Mouse (Mus musculus): ENCODE data around the gene Man1a. TPM values are rescaled to one million over a fixed set of nuclear protein-coding genes. Genes with fewer than 3 reads are reported as not detected.
A peak's percentile ranks its signal among the peaks of the same experiment; 100 is the strongest.

Man1a gene
- polyA plus RNA-seq, 1 experiment from 2014 or later: 9.9 TPM

DNA sequence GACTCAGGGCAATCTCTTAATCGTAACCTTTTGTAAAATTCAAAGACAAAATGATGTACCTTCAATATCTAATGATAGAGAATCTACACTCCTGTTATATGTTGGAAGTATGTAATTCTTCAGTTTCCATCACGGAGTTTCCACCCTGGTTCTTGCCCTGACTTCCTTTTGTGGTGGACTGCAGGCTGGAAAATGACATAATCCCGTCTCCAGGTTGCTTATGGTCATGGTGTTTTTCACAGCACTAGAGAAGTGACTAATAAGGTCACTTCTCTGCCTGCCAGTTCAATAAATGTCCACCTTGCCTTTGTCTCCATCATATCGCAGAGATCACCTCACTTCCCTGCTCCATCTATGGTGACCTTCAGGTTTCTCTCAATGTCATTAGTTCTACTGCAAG is 22.2 kb downstream of the Man1a start:
- no peak overlapping the region for H3K27ac ChIP-seq (ENCODE audit: low read length)
- H3K36me3 ChIP-seq (ENCODE audit: control insufficient read depth, insufficient read depth, low read length): no peaks in the 10 kb centered on the region
- no peaks in the 10 kb centered on the region for H3K27me3 ChIP-seq (ENCODE audit: control insufficient read depth, insufficient read depth, low read length)
- no peaks in the 10 kb centered on the region for H3K9me3 ChIP-seq (replicated peaks; ENCODE audit: control insufficient read depth, low read length)
- no peak overlapping the region for H3K4me3 ChIP-seq (replicated peaks; ENCODE audit: low read length)
- no peaks in the 10 kb centered on the region for H3K4me1 ChIP-seq (ENCODE audit: control insufficient read depth, insufficient read depth, low read length)
- 85% methylated on average over 4 of the region's 4 CpGs for WGBS
- no peak overlapping the region for H3K4me2 ChIP-seq (ENCODE audit: low read depth, low read length)
- ATAC-seq (ENCODE audit: insufficient read depth, low FRiP score): no peak
- no peak overlapping the region for H3K9ac ChIP-seq (ENCODE audit: low read length)

DNA sequence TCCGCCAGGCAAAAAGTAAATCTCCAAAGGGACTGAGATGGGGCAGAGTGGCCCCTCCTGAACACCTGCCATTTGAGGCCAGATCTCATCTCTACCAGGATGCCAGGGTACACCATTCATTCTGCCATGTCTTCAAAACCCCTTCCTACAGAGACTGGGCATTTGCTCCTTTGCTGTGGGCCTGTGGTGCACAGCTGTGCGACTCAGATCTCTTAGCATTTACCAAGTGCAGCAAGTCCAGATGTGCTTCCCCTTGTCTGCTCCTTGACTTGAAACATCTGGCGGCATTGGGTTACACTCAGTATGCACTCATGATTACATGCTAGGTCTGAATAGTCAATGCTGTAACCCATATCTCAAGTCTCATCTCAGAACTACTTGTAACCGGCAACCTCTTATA is 28.5 kb downstream of the Man1a start:
- no peaks in the 10 kb centered on the region for H3K36me3 ChIP-seq (ENCODE audit: control insufficient read depth, insufficient read depth, low read length)
- H3K4me1 ChIP-seq (ENCODE audit: control insufficient read depth, insufficient read depth, low read length): peaks cover 9% of the 10 kb centered on the region
- no peak overlapping the region for H3K4me3 ChIP-seq (replicated peaks; ENCODE audit: low read length)
- no peak overlapping the region for H3K4me2 ChIP-seq (ENCODE audit: low read depth, low read length)
- no peak for ATAC-seq (ENCODE audit: insufficient read depth, low FRiP score)
- 59% methylated on average over 4 of the region's 4 CpGs for WGBS
- H3K9me3 ChIP-seq (replicated peaks; ENCODE audit: control insufficient read depth, low read length): no peaks in the 10 kb centered on the region
- no peak overlapping the region for H3K9ac ChIP-seq (ENCODE audit: low read length)
- H3K27me3 ChIP-seq (ENCODE audit: control insufficient read depth, insufficient read depth, low read length): no peaks in the 10 kb centered on the region
- no peak overlapping the region for H3K27ac ChIP-seq (ENCODE audit: low read length)

GRCm38 (mm10) chr10:54043358-54043757 is 33.1 kb downstream of the Man1a start:
- 82% methylated on average over 3 of the region's 3 CpGs for whole genome bisulfite sequencing
- no peak for ATAC-seq (ENCODE audit: insufficient read depth, low FRiP score)

DNA sequence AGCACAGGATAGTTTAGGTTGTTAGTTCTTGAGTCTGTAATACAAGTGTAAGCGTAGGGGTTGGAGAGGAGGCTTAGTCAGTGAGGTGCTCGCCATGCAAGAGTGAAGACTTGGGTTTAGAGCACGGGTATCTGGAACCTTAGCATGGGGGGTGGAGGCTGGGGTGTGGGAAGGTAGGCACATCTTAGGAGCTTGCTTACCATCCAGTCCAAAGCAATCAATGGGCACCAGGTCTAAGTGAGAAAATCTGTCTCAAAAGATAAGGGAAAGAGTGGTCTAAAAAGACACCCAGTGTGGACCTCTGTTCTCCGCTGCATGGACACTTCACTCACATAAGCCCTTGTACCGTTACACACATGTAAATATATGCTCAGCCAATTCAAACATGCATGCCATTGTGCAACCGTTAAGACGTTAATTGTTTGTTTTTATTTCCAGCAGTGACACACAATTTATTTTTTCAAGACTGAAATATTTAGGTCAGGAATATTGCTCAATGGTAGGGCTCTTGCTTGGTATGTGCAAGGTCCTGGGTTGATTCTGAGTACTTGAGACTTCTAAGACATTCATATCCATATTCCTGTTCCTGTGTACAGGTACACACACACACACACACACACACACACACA is 34.1 kb downstream of the Man1a start:
- no peaks in the 10 kb centered on the region for H3K4me1 ChIP-seq (ENCODE audit: control insufficient read depth, insufficient read depth, low read length)
- ATAC-seq (ENCODE audit: insufficient read depth, low FRiP score): no peak

More at GRCm38 (mm10) chr10:54043358-54043757, 33.1 kb downstream of the Man1a start:
- Histone ChIP-seq H3K36me3 (ENCODE audit: control insufficient read depth, insufficient read depth, low read length) (no peaks in the 10 kb centered on the region), H3K4me1 (ENCODE audit: control insufficient read depth, insufficient read depth, low read length) (peaks cover 9% of the 10 kb centered on the region), H3K27ac (ENCODE audit: low read length) (no peak overlapping the region), H3K27me3 (ENCODE audit: control insufficient read depth, insufficient read depth, low read length) (no peaks in the 10 kb centered on the region), H3K4me3 (replicated peaks; ENCODE audit: low read length) (no peak overlapping the region), H3K9ac (ENCODE audit: low read length) (no peak overlapping the region), H3K9me3 (replicated peaks; ENCODE audit: control insufficient read depth, low read length) (no peaks in the 10 kb centered on the region), H3K4me2 (ENCODE audit: low read depth, low read length) (no peak overlapping the region)

DNA sequence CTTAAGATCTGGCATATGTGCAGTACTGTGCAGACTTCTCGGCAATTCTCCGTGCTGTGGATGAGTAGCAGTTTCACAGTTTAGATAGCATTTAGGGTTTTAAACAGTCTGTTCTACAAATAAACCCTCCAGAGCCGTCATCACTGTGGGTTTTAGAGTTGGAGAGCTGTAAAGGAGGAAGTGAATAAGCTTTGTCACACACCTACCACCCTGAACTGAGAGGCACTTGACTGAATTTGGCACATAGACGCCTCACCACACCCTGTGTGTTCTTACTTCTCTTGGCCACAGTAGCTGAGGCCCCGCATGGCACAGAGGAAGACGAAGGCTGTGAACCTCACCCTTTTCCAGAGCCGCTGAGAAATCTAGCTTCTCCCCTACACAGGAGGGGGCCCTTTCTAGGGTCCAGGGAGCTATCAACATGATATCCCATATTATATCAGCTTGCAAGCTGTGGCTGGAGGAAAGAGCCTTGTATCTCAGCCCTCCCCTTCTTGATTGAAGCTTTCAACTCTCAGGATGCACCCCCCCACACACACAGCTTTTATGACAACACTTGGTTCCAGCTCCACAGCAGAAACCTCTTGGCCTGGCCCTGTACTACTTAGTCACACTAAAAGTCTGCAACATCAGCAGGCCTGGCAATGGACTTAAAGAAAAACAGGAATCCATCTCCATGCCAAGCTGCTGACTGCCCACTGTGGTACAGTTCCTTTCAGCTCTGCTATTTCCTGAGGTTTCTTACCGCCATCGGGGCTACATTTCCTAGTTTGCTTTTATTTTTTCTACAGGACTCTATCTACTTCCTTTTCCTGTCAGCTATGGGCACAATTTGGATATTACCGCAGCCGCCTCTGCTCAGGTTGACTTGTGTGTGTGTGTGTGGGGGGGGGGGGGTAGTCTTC is 35.9 kb downstream of the Man1a start:
- no peaks in the 10 kb centered on the region for H3K27me3 ChIP-seq (ENCODE audit: control insufficient read depth, insufficient read depth, low read length)
- H3K4me1 ChIP-seq (ENCODE audit: control insufficient read depth, insufficient read depth, low read length): no peaks in the 10 kb centered on the region
- WGBS: 67% methylated on average over 11 of the region's 11 CpGs
- peak; percentile 80 for ATAC-seq (ENCODE audit: insufficient read depth, low FRiP score)
- H3K9ac ChIP-seq (ENCODE audit: low read length): no peak overlapping the region
- H3K27ac ChIP-seq (ENCODE audit: low read length): peak overlapping the region; percentile 37; the same call in 1 of the 2 replicates
- no peak overlapping the region for H3K4me3 ChIP-seq (replicated peaks; ENCODE audit: low read length)
- no peaks in the 10 kb centered on the region for H3K36me3 ChIP-seq (ENCODE audit: control insufficient read depth, insufficient read depth, low read length)
- H3K9me3 ChIP-seq (replicated peaks; ENCODE audit: control insufficient read depth, low read length): no peaks in the 10 kb centered on the region
- H3K4me2 ChIP-seq (ENCODE audit: low read depth, low read length): no peak overlapping the region

More for the DNA sequence above, 34.1 kb downstream of the Man1a start:
- H3K27me3 ChIP-seq (ENCODE audit: control insufficient read depth, insufficient read depth, low read length): no peaks in the 10 kb centered on the region
- no peak overlapping the region for H3K27ac ChIP-seq (ENCODE audit: low read length)
- whole genome bisulfite sequencing: 76% methylated on average over 7 of the region's 7 CpGs
- no peak overlapping the region for H3K4me3 ChIP-seq (replicated peaks; ENCODE audit: low read length)
- no peaks in the 10 kb centered on the region for H3K9me3 ChIP-seq (replicated peaks; ENCODE audit: control insufficient read depth, low read length)
- no peaks in the 10 kb centered on the region for H3K36me3 ChIP-seq (ENCODE audit: control insufficient read depth, insufficient read depth, low read length)
- H3K9ac ChIP-seq (ENCODE audit: low read length): no peak overlapping the region
- H3K4me2 ChIP-seq (ENCODE audit: low read depth, low read length): no peak overlapping the region

- Histone ChIP-seq H3K36me3 (ENCODE audit: control insufficient read depth, insufficient read depth, low read length) (no peaks in the 10 kb centered on the region), H3K4me1 (ENCODE audit: control insufficient read depth, insufficient read depth, low read length) (no peaks in the 10 kb centered on the region), H3K9ac (ENCODE audit: low read length) (no peak overlapping the region), H3K27ac (ENCODE audit: low read length) (no peak overlapping the region), H3K4me2 (ENCODE audit: low read depth, low read length) (no peak overlapping the region), H3K9me3 (replicated peaks; ENCODE audit: control insufficient read depth, low read length) (no peaks in the 10 kb centered on the region), H3K27me3 (ENCODE audit: control insufficient read depth, insufficient read depth, low read length) (no peaks in the 10 kb centered on the region), H3K4me3 (replicated peaks; ENCODE audit: low read length) (no peak overlapping the region)
- ATAC-seq (ENCODE audit: insufficient read depth, low FRiP score): no peak
- 84% methylated on average over 4 of the region's 4 CpGs for WGBS
Observed at GRCm38 (mm10) chr10:54039754-54040153, 36.7 kb downstream of the Man1a start.

GRCm38 (mm10) chr10:54038734-54039133 is 37.7 kb downstream of the Man1a start:
- Histone ChIP-seq H3K27me3 (ENCODE audit: control insufficient read depth, insufficient read depth, low read length) (no peaks in the 10 kb centered on the region), H3K9ac (ENCODE audit: low read length) (no peak overlapping the region), H3K4me2 (ENCODE audit: low read depth, low read length) (no peak overlapping the region), H3K9me3 (replicated peaks; ENCODE audit: control insufficient read depth, low read length) (no peaks in the 10 kb centered on the region), H3K36me3 (ENCODE audit: control insufficient read depth, insufficient read depth, low read length) (no peaks in the 10 kb centered on the region), H3K27ac (ENCODE audit: low read length) (no peak overlapping the region), H3K4me1 (ENCODE audit: control insufficient read depth, insufficient read depth, low read length) (no peaks in the 10 kb centered on the region), H3K4me3 (replicated peaks; ENCODE audit: low read length) (no peak overlapping the region)
- no peak for ATAC-seq (ENCODE audit: insufficient read depth, low FRiP score)
- WGBS: 61% methylated on average over 10 of the region's 10 CpGs

- Histone ChIP-seq H3K4me2 (ENCODE audit: low read depth, low read length) (no peak overlapping the region), H3K9me3 (replicated peaks; ENCODE audit: control insufficient read depth, low read length) (no peaks in the 10 kb centered on the region), H3K27me3 (ENCODE audit: control insufficient read depth, insufficient read depth, low read length) (no peaks in the 10 kb centered on the region), H3K36me3 (ENCODE audit: control insufficient read depth, insufficient read depth, low read length) (no peaks in the 10 kb centered on the region), H3K4me3 (replicated peaks; ENCODE audit: low read length) (no peak overlapping the region), H3K9ac (ENCODE audit: low read length) (no peak overlapping the region), H3K27ac (ENCODE audit: low read length) (no peak overlapping the region), H3K4me1 (ENCODE audit: control insufficient read depth, insufficient read depth, low read length) (no peaks in the 10 kb centered on the region)
- 52% methylated on average over 5 of the region's 5 CpGs for WGBS
- no peak for ATAC-seq (ENCODE audit: insufficient read depth, low FRiP score)
Observed at GRCm38 (mm10) chr10:54038180-54038579, 38.2 kb downstream of the Man1a start.

DNA sequence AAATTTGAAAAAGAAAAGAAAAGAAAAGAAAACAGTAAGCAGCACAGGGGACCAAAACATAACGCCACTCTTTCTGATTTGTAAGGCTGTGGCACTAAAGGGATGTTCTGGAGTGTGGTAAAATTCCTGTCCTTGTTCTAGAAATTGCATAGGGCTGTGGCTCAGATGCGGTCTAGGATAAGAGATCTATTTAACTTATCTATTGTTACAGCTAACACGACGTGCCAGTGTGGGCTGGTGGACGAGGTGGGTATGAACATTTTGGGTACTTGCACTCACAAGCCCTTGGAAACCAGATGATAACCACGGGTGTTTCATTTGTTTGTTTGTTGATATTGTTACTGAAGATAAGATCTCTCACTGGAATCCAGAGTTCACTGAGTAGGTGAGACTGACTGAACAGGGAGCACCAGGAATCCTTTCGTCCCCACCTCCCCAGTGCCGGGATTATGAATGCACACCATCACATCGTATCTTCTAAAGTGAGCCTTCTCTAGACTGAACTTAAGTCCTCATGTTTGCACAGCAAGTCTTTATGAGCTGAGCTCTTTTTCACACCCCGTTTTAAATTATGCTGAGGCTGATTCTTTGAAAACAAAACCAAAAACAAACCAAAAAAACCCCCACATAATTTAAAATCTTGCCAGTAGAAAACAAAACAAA is 38.9 kb downstream of the Man1a start:
- Histone ChIP-seq H3K4me3 (replicated peaks; ENCODE audit: low read length) (no peak overlapping the region), H3K27me3 (ENCODE audit: control insufficient read depth, insufficient read depth, low read length) (no peaks in the 10 kb centered on the region), H3K4me1 (ENCODE audit: control insufficient read depth, insufficient read depth, low read length) (0 out of 2 replicates have a peak, but pooled peaks cover 2% of the 10 kb centered on the region), H3K9ac (ENCODE audit: low read length) (no peak overlapping the region), H3K9me3 (replicated peaks; ENCODE audit: control insufficient read depth, low read length) (no peaks in the 10 kb centered on the region), H3K36me3 (ENCODE audit: control insufficient read depth, insufficient read depth, low read length) (no peaks in the 10 kb centered on the region), H3K4me2 (ENCODE audit: low read depth, low read length) (no peak overlapping the region), H3K27ac (ENCODE audit: low read length) (no peak overlapping the region)
- no peak for ATAC-seq (ENCODE audit: insufficient read depth, low FRiP score)
- 76% methylated on average over 10 of the region's 10 CpGs for WGBS
